Mouse (Mus musculus) splenic B cell, adult 2 months (primary cell): ENCODE results near the gene Cdc42ep4.
A peak's percentile ranks its signal among the peaks of the same experiment; 100 is the strongest.

Experiments used
- DNase-seq: peaks from one replicate; pipeline ENCODE4 v3.0.0-alpha.2; 2011; ENCODE audit warnings: low read depth, low spot score
- H3K27me3 ChIP-seq: 2 replicates; pipeline ENCODE4 v1.6.1; 2012; ENCODE audit warnings: mild to moderate bottlenecking, low read length, moderate library complexity, mixed read lengths; ENCODE audit not compliant: control insufficient read depth, poor library complexity, insufficient read depth, severe bottlenecking
- H3K36me3 ChIP-seq: 2 replicates; pipeline ENCODE4 v1.6.1; 2012; ENCODE audit warnings: mild to moderate bottlenecking, low read length, moderate library complexity, mixed read lengths; ENCODE audit not compliant: control insufficient read depth, poor library complexity, insufficient read depth, severe bottlenecking

Cdc42ep4 gene

DNA sequence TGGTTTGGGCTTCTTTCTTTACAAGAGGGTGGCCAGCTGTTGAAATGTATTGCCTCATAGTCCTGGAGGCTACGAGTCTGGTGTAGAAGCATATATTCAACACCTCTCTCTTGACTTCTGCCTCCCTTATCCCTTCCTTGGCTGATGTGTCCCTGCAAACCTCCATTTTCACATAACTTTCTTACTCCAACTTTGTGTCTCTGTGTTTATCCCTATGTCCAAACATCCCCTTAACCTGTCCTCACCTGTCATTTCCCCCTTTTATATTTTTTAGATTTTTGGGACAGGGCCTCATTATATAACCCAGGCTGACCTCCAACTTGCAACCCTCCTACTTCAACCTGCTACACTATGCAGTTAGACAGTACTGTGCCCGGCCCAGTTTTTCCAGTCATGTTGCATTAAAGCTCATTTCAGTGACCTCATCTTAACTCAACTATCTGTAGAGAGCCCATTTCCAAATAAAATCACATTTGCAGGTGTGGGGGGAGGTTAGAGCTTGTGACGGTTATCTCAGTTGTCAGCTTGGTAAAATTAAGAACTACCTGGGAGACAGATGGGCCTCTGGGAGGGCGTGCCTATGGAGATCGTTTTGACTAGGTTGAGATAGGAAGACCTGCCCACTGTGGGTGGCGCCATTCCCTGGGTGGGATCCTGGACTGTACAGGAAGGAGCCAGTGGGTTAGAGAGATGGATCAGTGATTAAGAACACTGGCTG, 12.6 kb upstream of the Cdc42ep4 start:
- no peaks in the 10 kb centered on the region for H3K36me3 ChIP-seq
- DNase-seq, result no peak
- no peaks in the 10 kb centered on the region for H3K27me3 ChIP-seq

DNA sequence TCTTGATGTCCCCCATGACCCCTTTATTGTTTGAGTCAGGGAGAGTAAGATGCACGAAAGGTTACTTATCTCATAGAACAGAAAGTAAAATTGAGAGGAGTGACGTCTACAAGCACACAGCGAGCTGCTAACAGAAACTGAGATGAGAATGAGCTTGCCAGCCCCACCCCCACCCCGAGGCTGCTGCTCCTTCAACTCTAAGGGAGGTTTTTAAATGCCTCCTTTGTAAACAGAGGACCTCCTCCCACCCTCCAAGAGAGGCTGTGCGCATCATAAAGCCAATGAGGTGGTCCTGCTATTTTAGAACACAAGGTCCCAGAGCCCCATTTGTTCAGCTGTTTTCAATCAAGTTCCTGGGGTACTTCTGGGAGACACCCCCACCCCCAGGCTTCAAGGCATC, 11.8 kb upstream of the Cdc42ep4 start:
- no peaks in the 10 kb centered on the region for H3K27me3 ChIP-seq
- DNase-seq, result no peak
- no peaks in the 10 kb centered on the region for H3K36me3 ChIP-seq

DNA sequence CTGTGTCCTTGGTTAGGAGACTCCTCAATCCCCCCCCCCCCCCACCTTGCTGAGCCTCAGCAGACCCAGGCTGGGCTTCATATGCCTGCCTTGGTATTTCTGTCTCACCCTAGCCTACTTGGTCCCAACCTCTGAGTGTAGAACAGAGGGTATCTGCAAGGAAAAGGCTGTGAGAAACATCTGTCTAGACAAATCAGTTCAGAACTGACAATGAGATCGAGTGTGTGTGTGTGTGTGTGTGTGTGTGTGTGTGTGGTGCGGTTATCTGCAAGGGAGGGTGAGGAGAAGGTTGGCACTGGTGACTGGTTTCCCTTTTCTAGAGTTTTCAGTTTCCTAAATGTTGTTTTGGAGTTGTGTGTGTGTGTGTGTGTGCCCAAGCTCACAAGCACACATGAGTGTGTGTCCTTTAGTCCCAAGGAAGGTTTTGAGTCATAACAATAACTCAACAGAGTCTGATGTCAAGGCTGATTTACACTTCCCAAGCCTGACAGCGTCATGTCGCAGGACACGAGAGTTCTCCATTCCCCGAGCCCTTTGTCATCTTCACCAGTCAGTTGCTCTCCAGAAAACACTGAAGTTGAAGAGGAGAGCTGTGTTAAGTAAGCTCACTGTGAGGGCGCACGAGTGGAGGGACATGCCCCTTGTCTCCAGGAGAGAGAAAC, 10.6 kb upstream of the Cdc42ep4 start:
- peak; percentile 28 for DNase-seq
- H3K27me3 ChIP-seq, result no peaks in the 10 kb centered on the region

DNA sequence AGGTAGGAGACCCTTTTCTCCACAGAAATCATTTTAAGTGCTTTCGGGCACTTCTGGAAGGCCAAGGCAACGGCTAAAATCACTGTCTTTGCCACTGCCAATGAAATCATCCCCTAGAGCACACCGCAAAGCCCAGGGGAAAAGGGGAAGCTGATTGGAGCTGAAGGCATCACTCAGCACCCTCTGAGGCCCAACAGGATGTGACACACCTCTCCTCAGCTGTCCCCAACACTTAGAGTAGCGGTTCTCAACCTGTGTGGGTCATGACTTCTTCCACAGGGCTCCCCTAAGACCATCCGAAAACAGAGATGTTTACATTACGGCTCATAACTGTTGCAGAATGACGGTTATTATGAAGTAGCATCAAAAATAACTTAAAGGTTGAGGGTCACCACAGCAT, 10.0 kb upstream of the Cdc42ep4 start:
- H3K27me3 ChIP-seq, result no peaks in the 10 kb centered on the region
- no peaks in the 10 kb centered on the region for H3K36me3 ChIP-seq
- peak; percentile 72 for DNase-seq

More for the DNA sequence above, 10.6 kb upstream of the Cdc42ep4 start:
- no peaks in the 10 kb centered on the region for H3K36me3 ChIP-seq

DNA sequence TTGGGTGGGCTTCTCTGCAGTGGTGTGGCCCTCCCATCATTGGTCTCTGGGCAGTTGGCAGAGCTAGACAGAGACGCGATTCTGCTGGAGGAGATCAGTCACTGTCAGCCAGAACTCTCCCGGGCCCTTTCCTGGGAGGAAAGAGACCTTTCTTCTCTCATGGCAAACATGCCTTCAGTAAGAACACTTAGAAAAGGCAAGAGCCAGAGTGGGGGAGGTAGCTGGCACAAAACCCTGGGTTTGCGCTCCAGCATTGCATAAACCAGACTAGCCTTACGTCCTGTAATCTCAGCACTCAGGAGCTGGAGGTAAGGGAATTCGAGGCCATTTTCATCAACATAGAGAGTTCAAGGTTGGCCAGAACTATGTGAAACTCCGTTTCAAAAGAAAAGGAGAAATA, 8.8 kb upstream of the Cdc42ep4 start:
- Histone ChIP-seq H3K27me3 (no peaks in the 10 kb centered on the region; the same call in 1 of the 2 replicates), H3K36me3 (no peaks in the 10 kb centered on the region)
- no peak for DNase-seq

DNA sequence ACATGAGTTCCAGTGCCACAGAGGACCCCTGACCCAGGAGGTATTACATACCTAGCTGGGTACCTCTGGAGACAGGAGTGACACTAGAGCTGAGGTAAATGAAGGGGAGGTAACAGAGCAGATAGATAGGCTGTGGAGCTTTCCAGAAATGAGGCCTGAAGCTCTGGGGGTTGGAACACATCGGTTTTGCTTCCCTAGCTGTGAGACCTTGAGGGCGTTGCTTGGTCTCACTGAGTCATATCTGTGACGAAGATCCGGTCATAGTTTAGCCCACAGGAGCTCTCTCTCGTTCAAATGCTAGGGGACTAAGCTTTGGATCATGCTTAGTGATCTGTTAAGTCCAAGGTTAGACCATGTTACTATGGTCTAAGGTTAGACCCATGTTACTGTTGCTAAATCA, 7.2 kb upstream of the Cdc42ep4 start:
- Histone ChIP-seq H3K36me3 (no peaks in the 10 kb centered on the region), H3K27me3 (no peaks in the 10 kb centered on the region; the same call in 1 of the 2 replicates)
- no peak for DNase-seq

DNA sequence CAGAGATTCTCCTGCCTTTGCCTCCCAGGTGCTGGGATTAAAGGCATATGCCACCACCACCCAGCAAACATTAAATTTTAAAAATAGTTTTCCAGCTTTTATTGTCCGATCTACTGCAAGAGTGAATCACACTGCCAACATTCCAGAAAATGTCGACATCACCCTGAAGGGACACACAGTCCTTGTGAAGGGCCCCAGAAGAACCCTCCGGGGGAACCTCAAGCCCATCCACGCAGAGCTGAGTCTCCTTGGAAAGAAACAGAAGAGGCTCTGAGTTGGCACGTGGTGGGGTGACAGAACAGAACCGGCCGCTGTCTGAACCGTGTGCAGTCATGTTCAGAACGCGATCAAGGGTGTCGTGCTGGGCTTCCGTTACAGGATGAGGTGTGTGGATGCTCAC, 4.9 kb upstream of the Cdc42ep4 start:
- no peak for DNase-seq
- H3K36me3 ChIP-seq, result no peaks in the 10 kb centered on the region
- no peaks in the 10 kb centered on the region; the same call in 1 of the 2 replicates for H3K27me3 ChIP-seq

DNA sequence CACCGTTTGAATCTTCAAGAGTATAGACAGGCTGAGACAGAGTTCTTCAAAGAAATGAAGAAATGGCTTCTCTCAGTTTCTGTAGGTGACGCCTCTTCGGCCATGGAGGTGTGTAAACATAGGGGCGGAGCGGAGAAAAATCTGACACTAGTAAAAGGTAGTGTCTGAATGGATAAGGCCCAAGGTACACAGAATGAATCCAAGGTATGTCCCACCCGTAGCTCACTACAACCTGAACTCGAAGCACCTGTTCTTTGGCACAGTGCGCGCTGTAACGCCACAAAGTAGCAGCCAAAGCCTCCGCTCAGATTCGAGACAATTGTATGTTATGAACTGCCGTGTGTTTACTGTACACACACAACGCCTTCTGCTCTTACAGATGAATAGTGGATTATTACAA, 4.2 kb upstream of the Cdc42ep4 start:
- no peak for DNase-seq
- H3K27me3 ChIP-seq, result no peaks in the 10 kb centered on the region; the same call in 1 of the 2 replicates

DNA sequence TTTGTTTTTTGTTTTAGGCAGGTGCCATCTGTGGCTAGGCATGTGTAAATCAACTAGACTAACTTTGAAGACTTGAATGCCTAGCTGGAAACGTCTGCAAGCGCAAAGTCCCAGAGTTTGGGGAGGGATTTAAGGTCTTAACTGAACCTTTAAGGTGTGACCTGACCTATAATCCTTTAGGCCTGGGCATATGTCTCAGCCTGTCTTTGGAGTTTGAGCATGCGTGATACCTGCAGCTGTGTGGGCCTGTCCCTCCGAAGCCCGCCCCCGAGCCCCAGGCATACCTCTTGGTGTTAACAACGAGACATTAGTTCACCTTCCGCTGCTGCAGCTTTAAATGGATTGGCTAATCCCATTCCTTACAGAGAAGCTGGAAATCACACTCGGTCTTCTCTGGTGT, 3.2 kb upstream of the Cdc42ep4 start:
- H3K36me3 ChIP-seq, result no peaks in the 10 kb centered on the region
- no peaks in the 10 kb centered on the region; the same call in 1 of the 2 replicates for H3K27me3 ChIP-seq
- DNase-seq, result no peak

More for the DNA sequence above, 4.2 kb upstream of the Cdc42ep4 start:
- no peaks in the 10 kb centered on the region for H3K36me3 ChIP-seq

DNA sequence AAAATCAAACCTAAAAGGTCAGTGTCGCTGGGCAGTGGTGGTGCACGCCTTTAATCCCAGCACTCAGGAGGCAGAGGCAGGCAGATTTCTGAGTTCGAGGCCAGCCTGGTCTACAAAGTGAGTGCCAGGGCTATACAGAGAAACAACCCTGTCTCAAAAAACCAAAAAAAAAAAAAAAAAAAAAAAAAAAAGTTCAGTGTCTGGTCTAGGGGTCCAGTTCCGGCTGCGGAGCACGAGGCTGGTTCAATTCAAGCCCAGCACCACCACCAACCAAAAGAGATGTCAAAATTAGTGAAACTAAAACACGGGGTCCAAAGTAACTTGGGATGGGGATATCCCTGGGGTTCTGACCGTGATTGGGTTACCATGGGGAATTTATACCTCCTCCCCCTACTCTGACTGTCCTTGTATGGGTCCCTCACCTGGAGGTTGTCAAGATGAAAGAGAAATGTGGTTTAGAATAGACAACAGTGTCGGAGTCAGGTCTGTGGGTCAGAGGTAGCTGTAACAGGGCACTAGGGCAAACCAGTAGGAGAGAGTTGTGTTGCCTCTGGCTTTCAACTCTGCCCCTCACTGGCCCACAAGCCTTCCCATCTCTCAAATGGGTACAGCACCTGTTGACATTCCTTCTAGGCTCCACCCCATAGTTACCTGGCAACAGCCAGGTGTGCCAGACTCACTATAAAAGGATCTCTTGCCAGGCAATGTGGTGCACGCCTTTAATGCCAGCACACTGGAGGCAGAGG, 1.2 kb upstream of the Cdc42ep4 start:
- DNase-seq, result no peak
- Histone ChIP-seq H3K36me3 (no peaks in the 10 kb centered on the region), H3K27me3 (no peaks in the 10 kb centered on the region; the same call in 1 of the 2 replicates)

DNA sequence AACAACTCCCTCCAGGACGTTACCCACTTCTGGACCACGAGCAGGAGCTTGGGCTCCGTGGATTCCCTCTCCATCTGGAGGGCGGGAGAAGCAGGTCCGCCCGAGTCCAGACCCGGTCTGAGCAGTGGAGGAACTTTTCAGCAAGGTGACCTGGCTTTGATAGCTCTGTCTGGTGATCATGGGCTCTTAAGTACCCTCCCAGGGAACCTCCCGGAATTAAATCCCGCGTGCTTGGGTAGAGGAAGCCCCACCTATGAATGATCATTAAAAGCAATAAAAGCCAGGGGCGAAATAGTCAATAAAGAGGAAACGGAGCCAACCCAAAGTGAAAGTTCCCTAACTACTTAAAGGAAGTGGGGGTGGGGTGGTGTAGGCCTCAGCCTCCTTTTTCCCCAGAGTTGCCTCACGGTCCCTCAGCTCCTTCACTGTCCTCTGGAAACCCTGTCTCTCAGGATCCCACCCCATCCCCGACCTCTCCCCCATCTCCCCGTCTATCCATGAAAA, 529 bp upstream of the Cdc42ep4 start:
- H3K27me3 ChIP-seq, result no peaks in the 10 kb centered on the region; the same call in 1 of the 2 replicates
- H3K36me3 ChIP-seq, result no peaks in the 10 kb centered on the region
- DNase-seq, result peak; percentile 61

DNA sequence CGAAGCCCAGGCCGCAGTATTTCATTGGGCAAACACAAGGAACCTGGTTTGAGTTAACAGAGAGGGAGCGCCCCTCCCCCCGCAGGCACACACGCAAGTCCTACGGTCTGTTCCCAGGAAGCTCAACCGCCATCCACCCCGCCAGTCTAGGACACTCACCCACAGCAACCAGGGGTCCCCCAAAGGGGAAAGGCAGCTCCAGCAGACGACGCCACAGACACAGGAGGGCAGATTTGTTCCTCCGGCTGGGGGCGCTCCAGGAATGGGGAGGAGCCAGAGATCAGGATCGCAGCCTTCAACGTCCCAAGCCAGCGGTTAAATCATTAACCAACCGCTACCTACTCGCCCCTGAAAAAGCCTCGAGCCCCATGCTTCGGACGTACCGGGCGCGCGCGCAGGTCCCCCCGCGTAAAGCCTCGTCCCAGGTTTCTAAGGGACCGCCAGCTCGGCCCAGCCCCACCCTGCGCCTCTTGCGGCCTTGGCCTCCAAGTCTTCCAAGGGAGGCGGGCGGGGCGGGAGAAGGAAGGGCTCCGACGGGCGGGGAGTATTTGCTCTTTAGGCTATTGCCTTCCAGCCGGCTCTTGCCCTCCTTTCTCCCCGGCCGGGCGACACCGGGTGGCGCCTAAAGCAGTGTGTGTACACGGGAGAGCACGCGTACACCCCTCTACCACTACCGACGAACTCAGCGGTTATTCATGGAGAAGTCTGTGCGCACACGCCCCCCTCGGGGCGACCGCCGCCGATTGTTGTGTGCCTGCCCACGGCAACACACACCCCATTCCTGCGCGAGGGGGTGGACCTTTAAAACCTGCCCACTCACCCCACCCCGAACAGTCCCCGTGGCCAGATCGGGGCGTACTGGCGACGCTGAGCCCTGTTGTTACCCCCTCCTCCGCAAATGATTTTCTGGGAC, 854 bp downstream of the Cdc42ep4 start:
- H3K27me3 ChIP-seq, result no peaks in the 10 kb centered on the region
- DNase-seq, result peak; percentile 70

DNA sequence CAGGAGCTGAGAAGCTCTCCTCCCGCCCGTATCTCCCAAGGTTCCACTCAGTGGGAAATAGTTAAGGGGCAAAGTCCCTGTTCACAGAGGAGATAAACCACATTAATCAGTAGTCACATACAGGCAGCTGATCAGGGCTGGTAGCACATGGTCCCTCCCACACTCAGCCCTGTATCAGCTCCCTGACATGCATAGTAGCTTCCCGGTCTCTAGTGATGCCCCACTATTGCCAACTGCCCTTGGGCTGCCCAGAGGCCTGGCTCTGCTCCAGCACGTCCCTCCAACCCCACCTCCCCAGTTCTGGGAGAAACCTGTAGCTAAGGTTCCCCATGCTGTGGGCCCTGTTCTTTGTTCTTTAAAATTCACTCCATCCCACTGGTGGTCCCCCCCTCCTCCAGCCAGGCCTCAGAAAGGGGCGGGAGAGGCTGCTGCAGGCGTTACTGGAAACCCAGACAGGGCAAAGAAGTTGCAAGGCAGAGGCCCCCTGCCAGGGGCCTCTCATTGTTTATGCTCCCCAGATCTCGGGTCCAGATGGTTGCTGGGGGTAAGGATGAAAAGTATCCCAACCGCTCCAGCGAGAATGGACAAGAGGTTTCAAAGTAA, 1.8 kb downstream of the Cdc42ep4 start:
- no peak for DNase-seq
- no peaks in the 10 kb centered on the region for H3K36me3 ChIP-seq

More for the DNA sequence above, 854 bp downstream of the Cdc42ep4 start:
- H3K36me3 ChIP-seq, result no peaks in the 10 kb centered on the region

More for the DNA sequence above, 1.8 kb downstream of the Cdc42ep4 start:
- no peaks in the 10 kb centered on the region for H3K27me3 ChIP-seq
